Mouse (Mus musculus) midbrain, embryonic 11.5 days (tissue): ENCODE data around the gene Isy1. TPM values are rescaled to one million over a fixed set of nuclear protein-coding genes. Genes with fewer than 3 reads are reported as not detected.
"Not testable (repeated sequence)": the region's sequence is repeated elsewhere in the genome, so short reads cannot be mapped to it uniquely, and the experiment has no call there.

ENCODE experiments used
- ATAC-seq: fragments of 200-750 bp; cut with Nextera tagmentation; 2 replicates; pipeline ENCODE4 v1.8.0; 2017; ENCODE audit warnings: moderate TSS enrichment, moderate library complexity; ENCODE audit not compliant: low FRiP score
- DNase-seq: peaks from one replicate; pipeline ENCODE4 v3.0.0; 2015; ENCODE audit warnings: low spot score; ENCODE audit errors: missing footprints
- H3K27ac ChIP-seq: fragments of 300-500 bp; sonication (generic); 2 replicates; pipeline ENCODE4 v1.5.1; 2014; ENCODE audit warnings: low read depth, low read length
- H3K27me3 ChIP-seq: fragments of 300-500 bp; sonication (generic); 2 replicates; pipeline ENCODE4 v1.6.1; 2014; ENCODE audit warnings: mild to moderate bottlenecking, low read length, moderate library complexity, mixed read lengths; ENCODE audit not compliant: control insufficient read depth, insufficient read depth
- H3K36me3 ChIP-seq: fragments of 300-500 bp; sonication (generic); 2 replicates; pipeline ENCODE4 v1.6.1; 2014; ENCODE audit warnings: mild to moderate bottlenecking, low read length, moderate library complexity, mixed read lengths; ENCODE audit not compliant: control insufficient read depth, insufficient read depth
- H3K4me1 ChIP-seq: fragments of 300-500 bp; sonication (generic); 2 replicates; pipeline ENCODE4 v1.6.1; 2014; ENCODE audit warnings: low read length; ENCODE audit not compliant: control insufficient read depth, insufficient read depth
- H3K4me2 ChIP-seq: fragments of 300-500 bp; sonication (generic); 2 replicates; pipeline ENCODE4 v1.6.1; 2014; ENCODE audit warnings: mild to moderate bottlenecking, moderate library complexity
- H3K4me3 ChIP-seq: fragments of 300-500 bp; sonication (generic); 2 replicates; pipeline ENCODE4 v1.5.1; 2014; ENCODE audit warnings: low read depth, low read length
- H3K9ac ChIP-seq: fragments of 300-500 bp; sonication (generic); 2 replicates; pipeline ENCODE4 v1.6.1; 2014; ENCODE audit warnings: low read length
- H3K9me3 ChIP-seq: fragments of 300-500 bp; sonication (generic); 2 replicates; pipeline ENCODE4 v1.6.1; 2016; ENCODE audit warnings: low read length; ENCODE audit not compliant: control insufficient read depth
- WGBS: fragments of 180-500 bp; shearing (Covaris S2); extraction: QIAGEN DNeasy Blood & Tissue Kit; methylation state at CpG from one replicate; pipeline ENCODE4 v1.1.7; 2014; 5-methylcytosine and 5-hydroxymethylcytosine counted together
- polyA plus RNA-seq: library from polyadenylated mRNA; unstranded; fragments of >200 nt; fragmentation: Nextera tagmentation; extraction: Ambion mirVana; gene quantifications from 2 replicates; pipeline ENCODE4 v1.2.1, GENCODE M21; 2014

Gene Isy1
- polyA plus RNA-seq, 1 experiment from 2014 or later = 66.4 TPM

- WGBS = 81% methylated on average over 11 of the region's 11 CpGs
- H3K36me3 ChIP-seq = no peaks in the 10 kb centered on the region
- ATAC-seq = no peak
- H3K27ac ChIP-seq = no peak overlapping the region
- H3K27me3 ChIP-seq = no peaks in the 10 kb centered on the region
- no peaks in the 10 kb centered on the region for H3K4me1 ChIP-seq
- no peak for DNase-seq
- H3K9ac ChIP-seq = no peak overlapping the region
- H3K9me3 ChIP-seq = no peaks in the 10 kb centered on the region
- H3K4me2 ChIP-seq = no peak overlapping the region
- no peak overlapping the region for H3K4me3 ChIP-seq
Observed at GRCm38 (mm10) chr6:87778294-87779173, 60.1 kb downstream of the Isy1 start.

GRCm38 (mm10) chr6:87777842-87778241 is 60.8 kb downstream of the Isy1 start, which contains the start of gene Gp9:
Gp9 (plus strand) TSS chr6:87778072.
- Histone ChIP-seq H3K27me3 (no peaks in the 10 kb centered on the region), H3K4me3 (no peak within 1 kb of the TSS), H3K27ac (no peak within 1 kb of the TSS), H3K9me3 (no peaks in the 10 kb centered on the region), H3K4me2 (no peak within 1 kb of the TSS), H3K36me3 (no peaks in the 10 kb centered on the region), H3K4me1 (no peaks in the 10 kb centered on the region), H3K9ac (no peak within 1 kb of the TSS)
- 82% methylated on average over 2 of the region's 2 CpGs for whole genome bisulfite sequencing
- DNase-seq = no peak
- no peak for ATAC-seq

- Histone ChIP-seq H3K9me3 (no peaks in the 10 kb centered on the region), H3K36me3 (no peaks in the 10 kb centered on the region), H3K9ac (no peak overlapping the region), H3K27ac (no peak overlapping the region), H3K4me3 (no peak overlapping the region), H3K27me3 (no peaks in the 10 kb centered on the region), H3K4me1 (no peaks in the 10 kb centered on the region), H3K4me2 (no peak overlapping the region)
- no peak for ATAC-seq
- WGBS = 100% methylated on average over 1 of the region's 1 CpGs
- DNase-seq = no peak
Observed at GRCm38 (mm10) chr6:87776663-87777062, 61.9 kb downstream of the Isy1 start.

GRCm38 (mm10) chr6:87775588-87776245 is 62.9 kb downstream of the Isy1 start:
- no peaks in the 10 kb centered on the region for H3K9me3 ChIP-seq
- DNase-seq (no peak), ATAC-seq (no peak)
- no peaks in the 10 kb centered on the region for H3K4me1 ChIP-seq
- H3K9ac ChIP-seq = no peak overlapping the region
- H3K36me3 ChIP-seq = no peaks in the 10 kb centered on the region
- no peak overlapping the region for H3K27ac ChIP-seq
- H3K4me2 ChIP-seq = no peak overlapping the region
- no peaks in the 10 kb centered on the region for H3K27me3 ChIP-seq
- WGBS = 81% methylated on average over 3 of the region's 3 CpGs
- no peak overlapping the region for H3K4me3 ChIP-seq

GRCm38 (mm10) chr6:87774909-87775308 is 63.7 kb downstream of the Isy1 start:
- H3K4me1 ChIP-seq = no peaks in the 10 kb centered on the region
- ATAC-seq (no peak), DNase-seq (no peak)
- H3K4me3 ChIP-seq = no peak overlapping the region
- H3K9ac ChIP-seq = no peak overlapping the region
- 90% methylated on average over 9 of the region's 9 CpGs for WGBS
- H3K4me2 ChIP-seq = no peak overlapping the region
- H3K27me3 ChIP-seq = no peaks in the 10 kb centered on the region
- no peaks in the 10 kb centered on the region for H3K36me3 ChIP-seq
- H3K9me3 ChIP-seq = no peaks in the 10 kb centered on the region
- no peak overlapping the region for H3K27ac ChIP-seq

GRCm38 (mm10) chr6:87774466-87774865 is 64.1 kb downstream of the Isy1 start:
- ATAC-seq (no peak), DNase-seq (no peak)
- WGBS = 39% methylated on average over 1 of the region's 1 CpGs
- Histone ChIP-seq H3K9ac (no peak overlapping the region), H3K4me2 (no peak overlapping the region), H3K27ac (no peak overlapping the region), H3K4me3 (no peak overlapping the region), H3K9me3 (no peaks in the 10 kb centered on the region), H3K4me1 (no peaks in the 10 kb centered on the region), H3K36me3 (no peaks in the 10 kb centered on the region), H3K27me3 (no peaks in the 10 kb centered on the region)

- no peaks in the 10 kb centered on the region for H3K27me3 ChIP-seq
- ATAC-seq (no peak), DNase-seq (no peak)
- no peaks in the 10 kb centered on the region for H3K36me3 ChIP-seq
- H3K9me3 ChIP-seq = no peaks in the 10 kb centered on the region
- H3K4me3 ChIP-seq = no peak overlapping the region
- 54% methylated on average over 8 of the region's 8 CpGs for WGBS
- no peaks in the 10 kb centered on the region for H3K4me1 ChIP-seq
- no peak overlapping the region for H3K4me2 ChIP-seq
- H3K27ac ChIP-seq = no peak overlapping the region
- no peak overlapping the region for H3K9ac ChIP-seq
Observed at GRCm38 (mm10) chr6:87770626-87771025, 68.0 kb downstream of the Isy1 start.

GRCm38 (mm10) chr6:87764296-87764695 is 74.3 kb downstream of the Isy1 start:
- not testable (repeated sequence) for ATAC-seq, H3K4me2 ChIP-seq, DNase-seq, H3K36me3 ChIP-seq, H3K27me3 ChIP-seq, H3K27ac ChIP-seq, H3K9ac ChIP-seq, H3K4me3 ChIP-seq, H3K9me3 ChIP-seq, H3K4me1 ChIP-seq
- WGBS = 95% methylated on average over 2 of the region's 2 CpGs
